Mouse (Mus musculus): Measurements from ENCODE around the gene Ski.

DNA sequence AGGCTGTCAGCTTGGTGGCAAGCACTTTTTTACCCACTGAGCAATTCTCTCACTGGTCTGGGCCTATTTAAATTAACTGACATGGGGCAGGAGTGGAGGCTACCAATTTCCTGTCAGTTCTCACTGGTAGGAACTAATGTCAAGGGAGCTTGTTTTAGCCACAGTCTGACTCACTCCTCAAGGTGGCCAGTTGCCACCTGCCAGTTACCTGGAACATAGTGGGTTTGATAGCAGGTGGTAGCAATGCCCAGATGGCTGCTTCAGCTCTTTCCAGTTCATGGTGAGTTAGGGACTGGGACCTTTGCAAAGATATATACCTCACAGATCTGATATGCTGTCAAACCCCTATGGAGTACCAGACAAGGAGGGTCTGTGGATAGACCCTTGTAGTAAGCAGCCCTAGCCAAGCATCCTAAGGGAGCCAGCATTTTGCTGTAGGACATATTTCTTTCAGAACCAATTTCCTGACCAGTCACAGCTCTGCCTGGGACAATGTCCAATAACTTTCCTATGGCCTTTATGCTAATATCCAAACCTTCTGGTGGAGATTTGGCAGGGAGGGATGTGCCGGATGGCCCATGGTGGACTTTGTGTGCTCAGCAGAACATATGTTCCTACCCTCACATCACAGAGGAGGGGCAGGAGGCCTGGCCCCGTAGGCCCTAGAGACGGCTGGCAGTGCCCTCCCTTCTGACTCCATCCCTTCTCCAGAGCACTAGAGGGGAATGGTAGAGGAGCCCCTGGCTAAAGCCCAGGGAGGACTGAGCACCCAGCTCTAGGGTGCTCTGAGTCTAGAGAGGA lies 42.3 kb upstream of the Ski start:
- no peak for TF ChIP-seq CTCF (IDR thresholded peaks at IDR 0.05; ENCODE audit: extremely low read depth, insufficient read depth, insufficient read length, insufficient replicate concordance)
- no peak for TF ChIP-seq POLR2A (IDR thresholded peaks at IDR 0.05; ENCODE audit: low read depth, low read length)
